Mouse (Mus musculus) heart, embryonic 12.5 days (tissue): Measurements from ENCODE around the gene Slco2a1. TPM values are rescaled to one million over a fixed set of nuclear protein-coding genes. Genes with fewer than 3 reads are reported as not detected.

ENCODE experiments used
- ATAC-seq: fragments of 200-750 bp; cut with Nextera tagmentation; 2 replicates; pipeline ENCODE4 v1.8.0; 2017; ENCODE audit warnings: moderate TSS enrichment, moderate library complexity; ENCODE audit not compliant: insufficient number of reproducible peaks, low FRiP score
- H3K27ac ChIP-seq: fragments of 300-500 bp; sonication (generic); 2 replicates; pipeline ENCODE4 v1.5.1; 2016; ENCODE audit warnings: mild to moderate bottlenecking, moderate library complexity; ENCODE audit not compliant: poor library complexity, severe bottlenecking
- H3K27me3 ChIP-seq: fragments of 300-500 bp; sonication (generic); replicated peaks from 2 replicates; pipeline ENCODE4 v1.6.1; 2016; ENCODE audit warnings: mild to moderate bottlenecking, moderate library complexity
- H3K36me3 ChIP-seq: fragments of 300-500 bp; sonication (generic); 2 replicates; pipeline ENCODE4 v1.6.1; 2016; ENCODE audit warnings: mild to moderate bottlenecking, moderate library complexity
- H3K4me1 ChIP-seq: fragments of 300-500 bp; sonication (generic); replicated peaks from 2 replicates; pipeline ENCODE4 v1.6.1; 2016; ENCODE audit warnings: mild to moderate bottlenecking
- H3K4me2 ChIP-seq: fragments of 300-500 bp; sonication (generic); 2 replicates; pipeline ENCODE4 v1.6.1; 2016; ENCODE audit warnings: mild to moderate bottlenecking, moderate library complexity
- H3K4me3 ChIP-seq: fragments of 300-500 bp; sonication (generic); 2 replicates; pipeline ENCODE4 v1.5.1; 2016; ENCODE audit warnings: mild to moderate bottlenecking
- H3K9ac ChIP-seq: fragments of 300-500 bp; sonication (generic); 2 replicates; pipeline ENCODE4 v1.6.1; 2016; ENCODE audit warnings: mild to moderate bottlenecking, moderate library complexity
- H3K9me3 ChIP-seq: fragments of 300-500 bp; sonication (generic); replicated peaks from 2 replicates; pipeline ENCODE4 v1.6.1; 2016; ENCODE audit warnings: mild to moderate bottlenecking, moderate library complexity
- WGBS: fragments of 180-500 bp; shearing (Covaris S2); methylation state at CpG from one replicate; pipeline ENCODE4 v1.1.7; 2016; 5-methylcytosine and 5-hydroxymethylcytosine counted together
- polyA plus RNA-seq: library from polyadenylated mRNA; unstranded; fragments of >200 nt; fragmentation: Nextera tagmentation; extraction: Ambion mirVana; gene quantifications from 2 replicates; pipeline ENCODE4 v1.2.1, GENCODE M21; 2016

Slco2a1 gene
- polyA plus RNA-seq, 1 experiment from 2014 or later, result 9.0 TPM

DNA sequence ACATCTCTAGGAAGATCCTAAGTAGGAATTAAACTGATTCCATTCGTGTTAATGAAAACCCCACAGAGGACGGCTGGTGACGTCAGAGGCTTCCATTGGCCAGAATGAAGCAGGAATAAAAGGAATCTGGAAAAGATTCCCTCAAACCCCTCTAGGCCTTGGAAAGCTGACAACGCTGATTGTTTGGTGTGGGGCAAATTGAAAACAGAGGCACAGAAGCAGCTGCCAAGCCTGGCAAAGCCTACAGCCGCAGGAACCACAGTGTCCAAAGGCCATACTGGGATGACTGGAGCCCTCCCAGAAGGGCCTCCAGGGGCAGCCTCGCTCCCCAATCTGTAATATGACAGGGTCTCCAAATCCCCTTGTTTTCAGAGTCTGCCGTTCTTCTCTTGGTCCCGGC, 78.3 kb downstream of the Slco2a1 start:
- ATAC-seq, result no peak
- Histone ChIP-seq H3K4me3 (no peak overlapping the region), H3K4me2 (no peak overlapping the region), H3K36me3 (no peaks in the 10 kb centered on the region), H3K27me3 (no peaks in the 10 kb centered on the region), H3K9me3 (no peaks in the 10 kb centered on the region), H3K4me1 (no peaks in the 10 kb centered on the region), H3K9ac (no peak overlapping the region), H3K27ac (no peak overlapping the region)
- 70% methylated on average over 8 of the region's 8 CpGs for WGBS

- ATAC-seq, result no peak
- WGBS, result 83% methylated on average over 11 of the region's 11 CpGs
- no peaks in the 10 kb centered on the region for H3K9me3 ChIP-seq
- no peaks in the 10 kb centered on the region for H3K36me3 ChIP-seq
- no peak overlapping the region for H3K4me2 ChIP-seq
- no peak overlapping the region for H3K9ac ChIP-seq
- no peak overlapping the region for H3K4me3 ChIP-seq
- H3K27ac ChIP-seq, result no peak overlapping the region
- no peaks in the 10 kb centered on the region for H3K27me3 ChIP-seq
- H3K4me1 ChIP-seq, result no peaks in the 10 kb centered on the region
Observed at GRCm38 (mm10) chr9:103067651-103068050, 79.1 kb downstream of the Slco2a1 start.

DNA sequence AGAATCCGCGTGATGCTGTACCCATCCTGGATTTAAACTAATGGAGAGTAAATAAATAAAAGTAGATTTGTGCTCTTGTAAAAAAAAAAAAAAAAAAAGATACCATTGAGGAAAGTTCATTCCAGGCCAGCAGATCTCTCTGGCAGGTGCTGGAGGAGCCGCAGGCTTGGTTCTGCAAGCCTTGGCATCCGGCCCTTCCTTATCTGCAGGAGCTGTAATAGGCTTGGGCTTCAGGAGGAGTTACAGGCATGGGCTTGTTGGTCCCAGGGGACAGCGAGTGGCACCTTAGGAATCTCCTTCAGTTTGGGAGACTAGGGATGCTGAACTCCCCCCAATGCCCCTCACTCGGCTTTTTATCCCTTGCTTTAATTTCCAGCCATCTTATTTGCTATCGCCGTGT, 80.3 kb downstream of the Slco2a1 start:
- Histone ChIP-seq H3K27ac (no peak overlapping the region), H3K9ac (no peak overlapping the region), H3K4me3 (no peak overlapping the region), H3K27me3 (no peaks in the 10 kb centered on the region), H3K4me1 (no peaks in the 10 kb centered on the region), H3K36me3 (no peaks in the 10 kb centered on the region), H3K4me2 (no peak overlapping the region), H3K9me3 (no peaks in the 10 kb centered on the region)
- 82% methylated on average over 8 of the region's 8 CpGs for WGBS
- no peak for ATAC-seq

GRCm38 (mm10) chr9:103071541-103072203, 83.2 kb downstream of the Slco2a1 start:
- Histone ChIP-seq H3K9ac (no peak overlapping the region), H3K4me3 (no peak overlapping the region), H3K27me3 (no peaks in the 10 kb centered on the region), H3K4me1 (no peaks in the 10 kb centered on the region), H3K27ac (no peak overlapping the region), H3K4me2 (no peak overlapping the region), H3K9me3 (peaks cover 5% of the 10 kb centered on the region; the same call in 1 of the 2 replicates), H3K36me3 (peaks cover 6% of the 10 kb centered on the region; the same call in 1 of the 2 replicates)
- no peak for ATAC-seq
- 60% methylated on average over 7 of the region's 7 CpGs for WGBS

GRCm38 (mm10) chr9:103072204-103072599, 83.7 kb downstream of the Slco2a1 start:
- Histone ChIP-seq H3K9ac (no peak overlapping the region), H3K4me1 (0 out of 2 replicates have a peak, but pooled peaks cover under 1% of the 10 kb centered on the region), H3K4me3 (no peak overlapping the region), H3K4me2 (no peak overlapping the region), H3K27ac (no peak overlapping the region), H3K36me3 (peaks cover 6% of the 10 kb centered on the region; the same call in 1 of the 2 replicates), H3K27me3 (no peaks in the 10 kb centered on the region), H3K9me3 (peaks cover 5% of the 10 kb centered on the region; the same call in 1 of the 2 replicates)
- no peak for ATAC-seq
- 83% methylated on average over 6 of the region's 6 CpGs for WGBS

- ATAC-seq, result no peak
- Histone ChIP-seq H3K4me1 (0 out of 2 replicates have a peak, but pooled peaks cover 5% of the 10 kb centered on the region), H3K4me2 (no peak overlapping the region), H3K9ac (no peak overlapping the region), H3K27me3 (no peaks in the 10 kb centered on the region), H3K27ac (no peak overlapping the region), H3K4me3 (no peak overlapping the region), H3K9me3 (peaks cover 5% of the 10 kb centered on the region; the same call in 1 of the 2 replicates), H3K36me3 (peaks cover 6% of the 10 kb centered on the region; the same call in 1 of the 2 replicates)
- 65% methylated on average over 11 of the region's 11 CpGs for WGBS
Observed at GRCm38 (mm10) chr9:103072926-103073515, 84.5 kb downstream of the Slco2a1 start.

- H3K36me3 ChIP-seq, result peaks cover 6% of the 10 kb centered on the region; the same call in 1 of the 2 replicates
- H3K4me2 ChIP-seq, result no peak overlapping the region
- H3K9me3 ChIP-seq, result peaks cover 5% of the 10 kb centered on the region; the same call in 1 of the 2 replicates
- no peak overlapping the region for H3K27ac ChIP-seq
- peak; percentile 62 for ATAC-seq
- 68% methylated on average over 21 of the region's 21 CpGs for WGBS
- no peaks in the 10 kb centered on the region for H3K27me3 ChIP-seq
- H3K9ac ChIP-seq, result no peak overlapping the region
- H3K4me1 ChIP-seq, result 0 out of 2 replicates have a peak, but pooled peaks cover 5% of the 10 kb centered on the region
- H3K4me3 ChIP-seq, result no peak overlapping the region
Observed at GRCm38 (mm10) chr9:103076836-103077531, 88.5 kb downstream of the Slco2a1 start.

GRCm38 (mm10) chr9:103078194-103078691, 89.7 kb downstream of the Slco2a1 start:
- H3K27me3 ChIP-seq, result no peaks in the 10 kb centered on the region
- no peak overlapping the region for H3K4me2 ChIP-seq
- H3K9ac ChIP-seq, result no peak overlapping the region
- peaks cover 6% of the 10 kb centered on the region; the same call in 1 of the 2 replicates for H3K36me3 ChIP-seq
- H3K9me3 ChIP-seq, result peaks cover 5% of the 10 kb centered on the region; the same call in 1 of the 2 replicates
- ATAC-seq, result no peak
- H3K27ac ChIP-seq, result no peak overlapping the region
- WGBS, result 69% methylated on average over 6 of the region's 6 CpGs
- 0 out of 2 replicates have a peak, but pooled peaks cover 5% of the 10 kb centered on the region for H3K4me1 ChIP-seq
- H3K4me3 ChIP-seq, result no peak overlapping the region

- H3K4me3 ChIP-seq, result no peak overlapping the region
- H3K27me3 ChIP-seq, result peaks cover 6% of the 10 kb centered on the region; the same call in 1 of the 2 replicates
- H3K36me3 ChIP-seq, result no peaks in the 10 kb centered on the region
- 0 out of 2 replicates have a peak, but pooled peaks cover 5% of the 10 kb centered on the region for H3K4me1 ChIP-seq
- 92% methylated on average over 3 of the region's 3 CpGs for WGBS
- no peaks in the 10 kb centered on the region for H3K9me3 ChIP-seq
- H3K9ac ChIP-seq, result no peak overlapping the region
- no peak overlapping the region for H3K4me2 ChIP-seq
- ATAC-seq, result no peak
- no peak overlapping the region for H3K27ac ChIP-seq
Observed at GRCm38 (mm10) chr9:103080211-103080610, 91.7 kb downstream of the Slco2a1 start.

- Histone ChIP-seq H3K4me1 (0 out of 2 replicates have a peak, but pooled peaks cover 2% of the 10 kb centered on the region), H3K4me3 (no peak overlapping the region), H3K27ac (no peak overlapping the region), H3K9me3 (no peaks in the 10 kb centered on the region), H3K4me2 (no peak overlapping the region), H3K36me3 (no peaks in the 10 kb centered on the region), H3K27me3 (peaks cover 18% of the 10 kb centered on the region; the same call in 1 of the 2 replicates), H3K9ac (no peak overlapping the region)
- whole genome bisulfite sequencing, result 60% methylated on average over 8 of the region's 8 CpGs
- ATAC-seq, result no peak
Observed at GRCm38 (mm10) chr9:103082246-103082975, 93.9 kb downstream of the Slco2a1 start.
